Mouse (Mus musculus) thymus, postnatal 14 days (tissue): ENCODE measurements around the gene Gm20481.
"Not testable (repeated sequence)": the region's sequence is repeated elsewhere in the genome, so short reads cannot be mapped to it uniquely, and the experiment has no call there.

Experiments used
- DNase-seq: peaks from one replicate; pipeline ENCODE4 v3.0.0; 2021

Gene Gm20481

DNA sequence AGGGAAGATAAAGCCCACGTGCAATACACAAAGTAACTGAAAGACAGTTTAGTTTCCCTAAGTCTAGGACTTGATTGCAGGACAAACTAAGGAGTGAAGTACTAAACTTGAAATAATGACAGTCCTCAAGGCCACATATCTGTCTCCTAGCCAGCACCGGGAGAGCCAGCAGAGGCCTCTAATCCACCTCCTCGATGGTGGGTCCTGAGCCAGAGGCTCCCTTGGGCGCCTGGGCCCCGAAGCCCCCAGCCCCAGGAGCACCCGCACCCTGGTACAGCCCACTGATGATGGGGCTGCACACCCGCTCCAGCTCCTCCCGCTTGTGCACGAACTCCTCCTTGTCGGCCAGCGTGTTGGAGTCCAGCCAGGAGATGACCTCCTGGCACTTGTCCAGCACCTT, at the start of gene Gm20481:
Gene Gm20481 (plus strand): TSS at position 91 of the 400 bp plus-strand sequence.
- DNase-seq, result not testable (repeated sequence)

DNA sequence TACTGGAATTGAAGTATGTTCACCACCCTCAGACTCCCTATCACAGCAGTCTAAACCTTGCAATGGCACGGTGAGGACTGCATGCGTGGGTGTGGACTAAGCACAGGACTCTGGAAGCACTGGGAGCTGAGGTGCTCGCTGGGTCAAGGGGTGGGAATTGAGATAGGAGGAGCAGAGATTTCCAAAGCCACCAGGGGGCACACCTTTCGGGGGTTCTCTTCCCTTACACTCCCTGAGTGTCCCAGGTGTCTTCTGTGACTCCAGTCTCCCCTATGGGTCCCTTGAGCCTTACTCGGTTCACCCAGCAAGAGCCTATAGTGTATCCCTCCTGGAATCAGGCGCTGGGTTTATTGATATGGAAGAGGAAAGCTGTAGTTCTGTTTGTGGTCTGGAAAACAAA, 46.8 kb upstream of the Gm20481 start:
- peak; percentile 43 for DNase-seq

DNA sequence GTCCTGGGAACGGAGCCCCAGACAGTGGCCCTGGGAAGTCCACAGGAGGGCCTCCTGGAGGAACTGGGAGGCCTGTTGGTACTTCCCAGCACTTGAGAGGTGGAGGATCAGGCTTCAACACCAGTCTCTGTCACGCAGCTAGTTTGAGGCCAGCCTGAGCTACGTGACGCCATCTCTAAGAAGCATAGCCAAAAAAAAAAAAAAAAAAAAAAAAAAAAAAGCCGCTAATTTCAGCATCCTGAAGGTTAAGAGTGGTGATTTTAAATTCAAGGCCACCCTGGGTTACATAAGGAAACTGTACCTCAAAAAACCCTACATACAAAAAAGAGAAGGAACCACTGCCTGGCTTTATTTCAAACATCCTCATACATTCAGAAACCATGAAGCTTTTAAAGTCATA, 45.5 kb upstream of the Gm20481 start:
- DNase-seq, result no peak

DNA sequence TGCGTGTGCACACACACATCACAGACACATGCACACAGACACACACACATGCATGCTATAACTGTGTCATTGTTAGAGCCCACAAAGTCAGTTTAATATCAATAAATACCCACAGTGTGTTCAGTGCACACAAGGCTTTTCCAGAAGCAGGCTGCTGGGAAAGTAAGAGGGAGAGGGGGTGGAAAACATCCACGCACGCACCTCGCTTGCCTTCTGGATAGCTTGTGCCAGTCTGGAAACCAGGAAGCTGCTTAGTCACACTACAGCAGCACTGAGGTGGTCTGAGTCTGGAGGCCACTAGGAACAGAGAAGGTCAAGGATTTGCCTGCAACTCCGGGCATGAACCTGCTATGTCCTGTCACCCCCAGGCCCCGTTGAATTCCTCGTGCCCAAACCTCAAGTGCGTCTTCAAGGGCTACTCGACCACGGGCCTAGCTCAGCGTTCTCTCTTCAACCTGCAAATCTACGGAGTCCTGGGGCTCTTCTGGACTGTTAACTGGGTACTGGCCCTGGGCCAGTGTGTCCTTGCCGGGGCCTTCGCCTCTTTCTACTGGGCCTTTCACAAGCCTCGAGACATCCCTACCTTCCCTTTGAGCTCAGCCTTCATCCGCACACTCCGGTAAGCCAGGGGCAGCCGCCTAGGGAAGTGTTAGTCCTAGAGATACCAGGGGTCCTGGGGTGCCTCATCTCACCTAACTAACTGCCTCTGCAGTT, 42.2 kb upstream of the Gm20481 start:
- no peak for DNase-seq

DNA sequence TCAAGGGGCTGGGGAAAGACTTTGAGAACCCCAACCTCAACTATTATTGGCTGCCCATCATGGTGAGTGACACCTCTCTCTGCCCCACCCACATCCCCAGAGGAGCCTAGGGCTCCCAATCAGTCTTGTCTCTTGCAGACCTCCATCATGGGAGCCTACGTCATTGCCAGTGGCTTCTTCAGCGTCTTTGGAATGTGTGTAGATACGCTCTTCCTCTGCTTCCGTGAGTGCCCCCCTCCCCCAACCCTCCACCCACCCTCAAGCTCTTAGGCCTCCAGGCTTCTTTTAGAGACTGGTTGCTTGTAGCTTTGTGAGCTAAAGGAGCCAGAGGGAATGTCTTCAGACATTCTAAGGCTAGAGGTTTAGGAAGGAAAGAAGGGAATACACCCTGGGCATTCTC, 40.9 kb upstream of the Gm20481 start:
- DNase-seq, result no peak

DNA sequence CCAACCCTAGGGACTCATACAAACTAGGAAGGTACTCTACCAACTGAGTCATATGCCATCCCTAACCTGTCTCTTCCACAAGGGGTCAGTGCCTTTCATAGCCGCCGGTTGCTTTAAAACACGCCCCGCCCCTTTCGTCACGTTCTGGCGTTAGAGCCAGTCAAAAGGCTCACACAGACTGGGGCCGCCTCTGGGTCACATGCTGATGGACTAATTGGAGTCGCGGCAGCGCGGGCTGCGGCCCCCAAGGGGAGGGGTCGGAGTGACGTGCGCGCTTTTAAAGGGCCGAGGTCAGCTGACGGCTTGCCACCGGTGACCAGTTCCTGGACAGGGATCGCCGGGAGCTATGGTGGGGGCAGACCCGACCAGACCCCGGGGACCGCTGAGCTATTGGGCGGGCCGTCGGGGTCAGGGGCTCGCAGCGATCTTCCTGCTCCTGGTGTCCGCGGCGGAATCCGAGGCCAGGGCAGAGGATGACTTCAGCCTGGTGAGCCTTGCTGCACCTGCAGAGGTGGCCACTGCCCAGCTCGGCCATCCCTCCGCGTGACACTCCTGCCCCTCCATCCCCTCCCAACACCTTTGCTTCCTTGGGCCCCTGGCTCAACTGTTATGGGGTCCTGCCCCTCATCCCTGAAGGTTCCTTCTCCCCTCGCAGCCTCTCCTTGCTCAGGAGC, 38.5 kb upstream of the Gm20481 start, which contains the start of gene Neu1:
Gene Neu1 (plus strand): TSS at position 193 of the 674 bp plus-strand sequence.
- peak; percentile 95 for DNase-seq

DNA sequence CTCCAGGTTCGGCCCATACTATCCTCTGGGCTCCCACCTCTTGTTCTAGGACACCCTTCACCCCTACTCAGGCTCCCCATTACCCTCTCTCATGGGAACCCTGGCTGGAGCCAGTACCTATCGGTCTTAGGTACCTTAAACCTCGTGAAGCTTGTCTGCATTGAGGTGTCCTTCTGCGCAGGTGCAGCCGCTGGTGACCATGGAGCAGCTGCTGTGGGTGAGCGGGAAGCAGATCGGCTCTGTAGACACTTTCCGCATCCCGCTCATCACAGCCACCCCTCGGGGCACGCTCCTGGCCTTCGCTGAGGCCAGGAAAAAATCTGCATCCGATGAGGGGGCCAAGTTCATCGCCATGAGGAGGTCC, 38.0 kb upstream of the Gm20481 start:
- DNase-seq, result peak; percentile 61

DNA sequence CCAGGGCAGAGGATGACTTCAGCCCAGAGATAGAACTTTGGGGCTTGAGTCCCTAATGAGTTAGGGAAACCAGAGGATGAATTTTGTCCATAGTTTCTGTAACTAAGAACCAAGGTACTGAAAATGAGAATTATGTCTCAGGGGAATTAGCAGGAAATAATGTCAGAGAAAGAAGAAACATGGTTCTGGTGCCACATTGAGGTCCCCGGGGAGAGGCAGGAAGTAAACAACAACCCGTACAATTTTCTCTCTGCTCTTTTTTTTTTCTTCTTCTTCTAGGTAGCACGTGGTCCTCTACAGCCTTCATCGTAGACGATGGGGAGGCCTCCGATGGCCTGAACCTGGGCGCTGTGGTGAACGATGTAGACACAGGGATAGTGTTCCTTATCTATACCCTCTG, 37.4 kb upstream of the Gm20481 start:
- DNase-seq, result peak; percentile 27

DNA sequence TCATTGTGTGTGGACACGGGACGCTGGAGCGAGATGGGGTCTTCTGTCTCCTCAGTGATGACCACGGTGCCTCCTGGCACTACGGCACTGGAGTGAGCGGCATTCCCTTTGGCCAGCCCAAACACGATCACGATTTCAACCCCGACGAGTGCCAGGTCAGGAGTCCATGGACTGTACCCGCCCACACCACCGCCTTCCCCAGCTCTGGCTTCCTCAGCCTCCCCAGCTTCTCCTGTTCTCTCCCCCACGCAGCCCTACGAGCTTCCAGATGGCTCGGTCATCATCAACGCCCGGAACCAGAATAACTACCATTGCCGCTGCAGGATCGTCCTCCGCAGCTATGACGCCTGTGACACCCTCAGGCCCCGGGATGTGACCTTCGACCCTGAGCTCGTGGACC, 35.7 kb upstream of the Gm20481 start:
- no peak for DNase-seq

DNA sequence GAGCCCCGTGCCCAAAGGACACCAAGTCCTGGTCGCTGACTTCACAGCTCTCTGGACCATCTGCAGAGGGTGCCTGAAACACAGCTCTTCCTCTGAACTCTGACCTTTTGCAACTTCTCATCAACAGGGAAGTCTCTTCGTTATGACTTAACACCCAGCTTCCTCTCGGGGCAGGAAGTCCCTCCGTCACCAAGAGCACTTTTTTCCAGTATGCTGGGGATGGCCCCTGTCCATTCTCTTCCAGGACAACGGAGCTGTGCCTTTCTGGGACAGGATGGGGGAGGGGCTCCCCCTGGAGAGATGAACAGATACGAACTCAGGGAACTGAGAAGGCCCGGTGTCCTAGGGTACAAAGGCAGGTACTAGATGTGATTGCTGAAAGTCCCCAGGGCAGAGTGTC, 34.9 kb upstream of the Gm20481 start:
- no peak for DNase-seq

DNA sequence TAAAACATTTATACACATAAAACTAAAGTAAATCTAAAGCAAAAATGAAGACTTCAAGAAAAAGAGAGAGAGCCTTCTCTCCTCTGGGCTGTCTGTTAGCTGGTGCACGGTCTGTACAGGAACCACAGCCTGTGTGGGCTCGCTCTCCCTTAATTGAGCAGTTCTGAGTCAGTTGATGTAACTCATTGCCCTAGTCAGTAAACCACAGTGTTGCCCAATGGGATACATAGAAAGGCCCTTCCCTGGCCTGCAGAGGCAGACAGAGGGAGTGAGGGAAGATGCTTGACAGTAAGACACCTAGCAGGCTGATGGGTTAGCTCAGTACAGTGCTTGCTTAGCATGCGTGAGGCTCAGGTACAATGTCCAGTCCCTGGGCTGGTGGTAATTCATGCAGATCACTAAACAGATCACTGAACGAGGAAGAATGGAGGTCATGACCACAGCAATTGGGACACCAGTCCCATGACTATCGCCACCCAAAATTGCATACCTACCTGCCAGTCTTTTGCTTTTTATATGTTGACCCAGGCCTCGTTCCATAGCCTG, 31.7 kb upstream of the Gm20481 start:
- DNase-seq, result no peak

DNA sequence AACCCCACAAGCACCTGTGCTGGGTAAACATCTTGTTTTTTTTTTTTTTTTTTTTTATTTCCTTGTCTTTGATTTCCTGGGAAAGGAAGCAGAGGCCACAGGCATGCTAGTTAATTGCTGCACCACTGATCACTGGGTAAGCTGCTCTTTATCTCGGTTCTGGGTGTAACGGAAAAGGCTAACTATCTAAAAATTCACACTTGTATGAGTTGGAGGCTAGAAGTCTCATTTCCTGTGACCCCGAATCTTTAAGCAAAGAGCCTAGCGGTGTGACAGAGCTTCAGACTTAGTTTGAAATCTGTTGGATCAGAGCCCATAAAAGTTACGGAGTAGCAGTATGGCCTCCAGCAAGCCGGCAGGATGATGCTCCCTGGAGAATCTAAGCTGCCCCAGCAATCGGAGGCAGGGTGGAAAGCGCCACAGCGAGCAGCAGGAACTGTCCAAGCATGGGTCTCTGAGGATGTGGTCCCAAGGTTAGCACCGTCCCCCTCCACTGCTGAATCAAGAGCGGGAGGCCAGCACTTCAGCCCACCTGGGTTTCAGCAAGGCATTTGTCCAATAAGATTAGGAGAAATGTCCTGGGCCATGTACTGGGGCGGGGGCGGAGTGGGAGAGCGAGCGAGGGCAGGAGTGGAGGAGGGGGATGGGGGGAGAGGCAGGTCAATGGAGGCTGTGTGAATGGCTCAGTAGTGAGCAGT, 28.2 kb upstream of the Gm20481 start:
- no peak for DNase-seq

DNA sequence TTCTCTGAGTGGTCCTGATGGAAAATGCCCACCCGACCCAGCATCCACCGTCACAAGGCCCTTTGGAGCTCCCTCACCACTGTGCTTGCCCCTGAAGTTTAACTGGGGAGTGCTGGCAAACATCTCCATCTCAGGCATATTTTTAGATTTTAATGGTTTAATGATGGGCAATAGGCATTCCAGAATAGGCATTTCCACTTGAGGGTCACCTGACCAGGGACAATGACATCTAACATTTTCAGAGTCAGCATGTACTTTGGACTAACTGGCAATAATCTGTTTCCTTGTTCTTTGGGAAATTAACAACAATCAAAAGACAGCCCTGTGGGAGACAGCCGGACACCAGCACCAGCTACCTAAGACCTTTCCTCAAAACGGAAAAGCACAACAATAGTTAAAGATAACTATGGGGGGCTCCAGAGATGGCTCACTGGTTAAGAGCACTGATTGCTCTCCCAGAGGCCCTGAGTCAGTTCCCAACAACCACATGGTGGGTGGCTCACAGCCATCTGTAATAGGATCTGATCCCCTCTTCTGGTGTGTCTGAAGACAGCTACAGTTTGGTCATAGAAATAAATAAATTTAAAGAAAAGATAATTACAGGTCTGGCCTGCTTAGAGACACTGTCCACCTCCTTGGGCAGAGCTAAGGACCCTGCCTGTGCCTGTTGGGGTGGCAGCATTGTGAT, 26.4 kb upstream of the Gm20481 start:
- DNase-seq, result no peak

DNA sequence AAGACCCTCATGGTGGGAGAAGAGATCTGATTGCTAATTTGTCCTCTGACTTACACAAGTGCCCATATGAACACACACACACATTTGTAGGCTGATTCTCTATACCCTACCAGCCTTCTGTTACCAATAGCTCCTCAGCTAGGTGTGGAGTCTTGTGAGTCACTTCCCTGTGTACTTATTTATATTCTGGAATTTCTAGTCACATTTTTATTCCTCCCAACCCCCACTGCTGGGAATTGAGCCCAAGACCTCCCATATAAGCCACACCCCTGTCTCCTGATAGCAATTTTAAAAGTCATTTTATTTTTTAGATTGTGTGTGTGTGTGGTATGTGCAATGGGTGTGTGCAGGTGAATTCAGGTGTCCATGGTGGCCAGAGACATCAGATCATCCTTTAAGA, 25.4 kb upstream of the Gm20481 start:
- no peak for DNase-seq

DNA sequence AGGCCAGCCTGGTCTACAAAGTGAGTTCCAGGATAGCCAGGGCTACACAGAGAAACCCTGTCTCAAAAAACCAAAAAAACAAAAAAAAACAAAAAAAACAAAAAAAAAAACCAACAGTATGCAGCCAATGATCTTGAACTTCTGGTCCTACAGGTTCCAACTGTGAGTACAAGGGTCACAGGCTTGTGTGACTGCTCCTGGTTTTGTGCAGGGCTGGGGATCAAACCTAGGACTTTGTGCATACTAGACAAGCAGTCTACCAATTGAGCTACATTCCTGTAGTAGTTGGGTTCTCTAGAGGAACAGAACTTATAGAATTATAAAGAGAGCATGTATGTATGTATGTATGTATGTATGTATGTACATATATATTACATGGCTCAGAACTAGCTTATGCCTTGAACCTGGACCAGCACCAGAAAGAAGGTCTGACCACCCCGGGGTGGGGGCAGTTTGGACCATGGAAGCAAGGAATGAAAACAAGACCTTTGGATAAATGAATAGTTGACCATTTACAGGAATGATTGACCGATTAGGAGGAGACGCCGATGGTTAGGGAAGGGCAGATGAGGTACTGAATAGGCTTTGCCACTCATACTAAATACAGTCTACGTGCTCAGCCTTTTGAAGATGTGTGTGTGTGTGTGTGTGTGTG, 23.1 kb upstream of the Gm20481 start:
- no peak for DNase-seq

DNA sequence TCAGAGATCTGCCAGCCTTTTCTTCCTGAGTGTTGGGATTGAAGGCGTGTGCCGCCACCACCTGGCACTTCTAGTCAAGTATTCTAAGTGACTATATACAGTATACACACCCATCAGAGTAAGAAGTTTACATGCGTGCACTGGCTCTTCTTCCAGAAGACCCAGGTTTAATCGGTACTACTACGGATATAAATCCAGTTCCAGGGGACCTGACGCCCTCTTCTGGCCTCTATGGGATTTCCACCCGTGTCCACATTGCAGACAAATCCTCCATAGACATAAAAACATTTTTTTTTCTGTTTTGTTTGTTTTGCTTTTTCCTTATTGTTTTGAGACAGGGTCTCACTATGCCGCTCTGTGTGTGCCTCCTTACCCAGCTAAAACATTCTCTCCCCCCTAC, 22.1 kb upstream of the Gm20481 start:
- no peak for DNase-seq

DNA sequence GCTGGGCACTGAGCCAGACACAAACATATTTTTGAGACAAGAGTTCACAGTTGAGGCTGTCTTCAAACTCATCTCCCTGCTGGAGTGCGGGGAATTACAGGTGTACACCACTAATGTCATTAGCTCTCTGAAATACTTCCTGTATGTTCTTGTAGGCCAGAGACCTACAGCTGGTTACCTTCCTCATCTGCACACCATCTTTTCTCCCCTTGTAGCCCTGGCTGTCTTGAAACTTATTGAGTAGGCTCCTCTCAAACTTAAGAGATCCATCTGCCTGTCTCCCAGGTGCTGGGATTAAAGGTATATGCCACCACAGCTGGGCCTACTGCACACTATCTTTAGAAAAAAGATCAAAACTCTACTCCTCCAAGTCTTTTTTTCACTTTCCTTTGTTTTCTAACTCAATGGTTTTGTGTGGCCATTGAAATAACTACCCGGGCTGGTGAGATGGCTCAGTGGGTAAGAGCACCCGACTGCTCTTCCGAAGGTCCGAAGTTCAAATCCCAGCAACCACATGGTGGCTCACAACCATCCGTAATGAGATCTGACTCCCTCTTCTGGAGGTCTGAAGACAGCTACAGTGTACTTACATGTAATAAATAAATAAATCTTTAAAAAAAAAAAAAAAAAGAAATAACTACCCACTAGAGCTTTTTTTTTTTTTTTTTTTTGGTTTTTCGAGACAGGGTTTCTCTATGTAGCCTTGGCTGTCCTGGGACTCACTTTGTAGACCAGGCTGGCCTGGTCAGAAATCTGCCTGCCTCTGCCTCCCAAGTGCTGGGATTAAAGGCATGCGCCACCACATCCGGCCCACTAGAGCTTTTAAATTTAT, 20.8 kb upstream of the Gm20481 start:
- not testable (repeated sequence) for DNase-seq

DNA sequence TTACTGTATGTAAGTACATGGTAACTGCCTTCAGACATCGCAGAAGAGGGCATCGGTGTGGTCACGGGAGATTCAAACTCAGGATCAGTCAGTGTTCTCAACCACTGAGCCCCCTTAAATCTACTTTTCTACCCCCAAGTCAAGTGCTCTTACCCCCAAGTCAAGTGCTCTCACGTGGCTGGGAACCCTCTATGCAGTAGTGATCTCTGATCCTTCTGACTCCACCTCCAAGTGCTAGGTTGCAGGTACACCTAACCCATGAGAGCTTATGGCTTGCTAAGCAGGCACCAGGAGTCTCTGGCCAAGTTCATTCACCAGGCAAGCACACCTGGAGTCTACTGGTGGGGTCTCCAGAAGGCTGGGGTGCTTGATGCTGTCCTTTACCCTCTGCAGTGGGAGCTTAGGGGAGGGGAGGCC, 20.2 kb upstream of the Gm20481 start:
- no peak for DNase-seq

DNA sequence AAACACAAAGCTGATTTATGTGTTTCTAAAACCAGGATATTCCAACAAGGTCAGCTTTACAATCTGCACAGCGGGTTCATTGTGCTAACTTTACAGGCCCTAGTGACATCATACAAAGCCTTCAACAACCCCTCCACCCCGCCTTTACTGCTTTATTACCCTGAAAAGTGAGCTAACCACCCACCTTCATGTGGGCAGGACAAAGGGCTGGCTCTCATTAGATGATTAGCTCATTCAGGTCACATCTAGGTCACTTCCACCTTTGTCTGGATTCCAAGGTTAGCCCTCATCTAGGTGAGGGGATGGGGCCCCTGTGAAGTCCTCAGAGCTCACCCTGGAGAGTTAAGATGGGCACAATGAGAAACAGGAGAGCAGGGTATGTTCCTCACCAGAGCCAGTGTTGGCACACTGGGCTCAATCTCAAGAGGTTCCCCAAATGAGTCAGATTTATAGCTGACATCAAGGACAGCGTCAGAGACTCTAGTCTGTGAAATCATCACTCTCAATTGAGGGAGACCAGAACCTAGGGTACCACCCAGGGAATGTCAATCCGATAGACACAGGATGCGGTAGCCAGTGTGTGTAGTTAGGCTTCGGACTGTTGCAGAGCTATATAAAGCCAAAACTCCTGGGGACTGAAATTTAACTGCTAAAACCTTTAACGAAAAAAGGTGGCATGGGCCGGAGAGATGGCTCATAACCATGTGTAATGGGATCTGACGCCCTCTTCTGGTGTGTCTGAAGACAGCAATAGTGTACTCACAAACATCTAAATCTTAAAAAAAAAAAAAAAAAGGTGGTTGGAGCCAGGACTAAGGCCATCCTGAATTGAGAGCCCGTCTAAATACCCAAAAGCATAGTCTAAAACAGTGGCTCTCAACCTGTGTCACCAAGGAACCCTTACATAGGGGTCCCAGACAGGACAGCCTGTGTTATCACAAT, 18.9 kb upstream of the Gm20481 start:
- no peak for DNase-seq

DNA sequence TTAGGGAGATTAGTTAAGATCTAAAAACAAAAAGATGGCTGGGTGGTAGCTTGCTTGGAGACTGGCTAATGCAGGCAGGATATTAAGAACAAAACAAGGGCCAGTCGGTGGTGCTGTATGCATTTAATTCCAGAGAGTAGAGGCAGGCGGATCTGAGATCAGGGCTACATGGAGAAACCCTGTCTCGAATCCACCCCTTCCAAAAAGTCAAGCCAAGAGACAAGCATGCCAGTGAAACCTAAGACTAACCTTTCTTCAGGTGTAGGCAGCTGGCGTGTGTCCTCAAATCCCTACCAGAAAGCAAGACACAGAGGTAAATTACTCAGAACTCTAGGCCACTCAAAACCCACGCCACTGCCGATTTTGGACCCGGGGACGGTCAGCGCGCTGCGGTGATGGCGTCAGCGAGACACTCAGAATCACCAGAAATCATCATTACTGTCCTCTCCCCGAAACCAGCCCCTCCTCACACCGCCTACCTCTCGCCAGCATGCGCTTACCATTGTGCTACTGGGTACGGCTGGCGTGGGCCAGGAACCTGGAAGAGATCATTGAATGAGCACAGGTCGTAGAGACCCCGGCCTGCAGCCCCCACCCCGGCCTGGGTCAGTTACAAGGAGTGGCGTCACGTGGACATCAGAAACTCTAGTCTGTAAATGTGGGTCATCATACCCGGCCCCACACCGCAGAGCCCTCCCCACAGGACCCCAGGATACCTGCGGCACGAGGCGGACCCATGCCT, 17.9 kb upstream of the Gm20481 start:
- no peak for DNase-seq
